Mouse (Mus musculus): ENCODE measurements around the gene Epb41l2.
A peak's percentile ranks its signal among the peaks of the same experiment; 100 is the strongest.

Epb41l2 gene

DNA sequence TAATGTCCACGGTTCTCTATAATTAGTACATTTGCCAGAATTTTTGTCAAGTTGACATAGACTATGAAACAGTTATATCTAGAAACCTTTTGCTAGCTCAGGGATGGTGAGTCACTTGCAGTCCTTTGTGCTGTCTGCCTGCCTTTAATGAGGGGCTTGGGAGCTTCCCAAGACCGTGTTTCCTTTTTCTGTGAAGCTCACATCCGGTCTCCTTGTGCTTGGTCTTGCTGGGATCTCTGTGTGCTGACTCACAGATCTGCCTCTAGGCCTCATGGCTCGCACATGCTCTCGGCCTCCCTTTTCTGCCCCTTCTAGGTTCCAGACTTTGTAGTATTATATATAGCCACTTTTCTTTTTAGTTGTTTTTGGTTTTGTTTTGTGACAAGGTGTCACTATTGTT is 160.8 kb downstream of the Epb41l2 start:
- DNase-seq = peak; percentile 94

DNA sequence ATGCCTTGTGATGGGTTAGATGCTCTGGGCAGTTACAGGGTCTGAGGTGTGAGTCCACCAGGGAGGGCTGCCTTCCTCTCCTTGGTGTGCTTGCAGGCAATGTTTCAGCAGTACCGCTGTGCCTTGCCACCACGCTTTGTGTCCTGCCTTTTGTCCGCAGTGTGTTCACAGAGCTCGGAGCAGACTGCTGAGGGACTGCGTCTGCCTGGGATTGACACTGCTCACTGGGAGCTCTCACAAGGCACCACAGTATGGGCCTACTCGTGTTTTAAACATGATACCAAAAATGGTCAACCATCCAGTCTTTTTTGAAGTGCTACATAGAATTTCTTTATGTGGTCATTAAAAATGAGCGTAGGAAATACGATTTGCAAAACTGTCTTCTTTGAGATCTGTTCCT is 164.1 kb downstream of the Epb41l2 start:
- peak; percentile 28 for DNase-seq

DNA sequence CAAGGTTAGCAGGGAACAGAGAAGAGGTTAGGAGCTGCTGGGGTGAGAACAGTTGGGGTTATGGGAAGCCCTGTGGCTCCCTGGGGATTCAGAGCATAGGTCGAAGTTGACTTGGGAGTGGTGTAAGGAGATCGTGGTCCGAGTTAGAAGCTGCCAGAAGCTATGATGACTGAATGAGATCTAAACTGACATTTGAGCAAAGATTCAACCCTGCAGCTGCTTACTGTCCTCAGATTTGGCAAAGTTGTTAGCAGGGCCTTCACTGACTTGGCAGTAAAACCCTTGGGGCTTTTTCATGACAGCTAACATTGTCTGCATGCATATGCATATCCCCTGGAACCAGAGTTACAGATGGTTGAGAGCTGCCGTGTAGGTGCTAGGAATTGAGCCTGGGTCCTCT is 166.6 kb downstream of the Epb41l2 start:
- peak; percentile 80 for DNase-seq

DNA sequence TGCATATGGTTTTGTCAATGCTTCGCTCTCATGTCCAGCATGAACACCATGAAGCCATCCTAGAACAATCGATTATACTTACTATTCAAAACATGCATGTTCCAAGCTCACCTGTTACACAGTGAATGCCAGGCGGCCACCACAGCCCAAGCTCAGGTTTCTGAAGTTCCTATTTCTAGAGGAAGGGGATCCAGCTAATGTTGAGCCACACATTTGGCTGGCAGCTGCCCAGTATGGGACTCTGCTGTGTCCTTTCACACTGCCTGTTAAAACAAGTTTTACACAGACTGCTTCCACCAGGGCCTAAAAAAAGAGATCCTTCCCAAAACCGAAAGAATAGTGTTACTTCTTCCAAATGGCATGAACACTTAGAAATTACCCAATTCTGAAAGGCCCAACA is 167.0 kb downstream of the Epb41l2 start:
- peak; percentile 76 for DNase-seq

DNA sequence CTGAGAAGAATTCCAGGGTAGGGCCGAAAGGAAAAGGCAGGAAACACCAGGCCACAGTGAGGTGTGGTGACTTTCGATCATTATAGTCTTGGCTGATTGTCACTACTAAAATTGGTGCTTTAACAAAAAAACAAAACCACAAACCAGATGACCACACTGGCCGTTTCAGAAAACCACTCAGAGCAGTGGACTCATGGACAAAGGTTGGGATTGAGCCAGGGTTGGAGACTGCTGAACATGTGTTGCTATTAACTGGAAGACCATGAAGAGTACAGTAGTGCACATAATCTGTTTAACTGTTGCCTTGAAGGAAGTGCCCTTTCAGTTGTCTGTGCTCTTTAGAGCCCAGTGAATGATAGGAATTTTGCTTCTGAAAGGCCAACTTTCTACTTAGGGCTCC is 167.5 kb downstream of the Epb41l2 start:
- peak; percentile 93 for DNase-seq

DNA sequence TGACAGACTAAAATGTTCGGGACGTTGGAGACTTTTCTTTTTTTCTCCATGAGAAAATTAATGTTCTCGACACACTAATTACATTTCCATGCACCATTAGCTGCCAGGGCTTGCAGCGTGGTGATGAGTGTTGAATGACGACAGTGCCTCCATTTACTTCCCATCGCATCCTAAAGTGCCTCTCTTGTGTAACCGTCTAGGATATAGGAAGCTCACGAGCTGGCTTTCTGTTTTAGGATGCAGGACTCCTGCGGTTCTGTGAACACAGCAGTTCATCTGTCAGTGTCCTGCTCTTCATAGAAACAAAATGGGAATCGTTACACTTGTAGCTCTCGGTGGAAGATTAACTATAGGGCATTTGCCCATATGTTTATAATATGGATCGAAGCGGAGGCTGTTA is 171.7 kb downstream of the Epb41l2 start:
- DNase-seq = peak; percentile 58

DNA sequence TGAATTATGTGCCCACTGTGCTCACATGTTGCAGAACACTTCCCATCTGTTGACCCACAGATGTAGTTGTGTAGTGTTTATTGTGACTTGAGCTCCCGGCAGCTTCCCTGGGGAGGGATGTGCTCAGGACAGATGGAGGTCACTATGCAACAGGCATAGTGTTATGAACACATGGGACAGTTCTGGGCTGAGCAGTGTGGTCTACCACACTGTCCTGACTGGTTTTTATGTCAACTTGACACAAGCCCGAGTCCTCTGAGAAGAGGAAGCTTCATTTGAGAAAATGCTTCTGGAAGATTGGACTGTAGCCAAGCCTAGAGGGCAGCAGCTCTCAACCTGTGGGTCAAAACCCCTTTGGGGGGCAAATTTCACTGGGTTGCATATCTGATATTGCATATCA is 173.5 kb downstream of the Epb41l2 start:
- DNase-seq = peak; percentile 61

DNA sequence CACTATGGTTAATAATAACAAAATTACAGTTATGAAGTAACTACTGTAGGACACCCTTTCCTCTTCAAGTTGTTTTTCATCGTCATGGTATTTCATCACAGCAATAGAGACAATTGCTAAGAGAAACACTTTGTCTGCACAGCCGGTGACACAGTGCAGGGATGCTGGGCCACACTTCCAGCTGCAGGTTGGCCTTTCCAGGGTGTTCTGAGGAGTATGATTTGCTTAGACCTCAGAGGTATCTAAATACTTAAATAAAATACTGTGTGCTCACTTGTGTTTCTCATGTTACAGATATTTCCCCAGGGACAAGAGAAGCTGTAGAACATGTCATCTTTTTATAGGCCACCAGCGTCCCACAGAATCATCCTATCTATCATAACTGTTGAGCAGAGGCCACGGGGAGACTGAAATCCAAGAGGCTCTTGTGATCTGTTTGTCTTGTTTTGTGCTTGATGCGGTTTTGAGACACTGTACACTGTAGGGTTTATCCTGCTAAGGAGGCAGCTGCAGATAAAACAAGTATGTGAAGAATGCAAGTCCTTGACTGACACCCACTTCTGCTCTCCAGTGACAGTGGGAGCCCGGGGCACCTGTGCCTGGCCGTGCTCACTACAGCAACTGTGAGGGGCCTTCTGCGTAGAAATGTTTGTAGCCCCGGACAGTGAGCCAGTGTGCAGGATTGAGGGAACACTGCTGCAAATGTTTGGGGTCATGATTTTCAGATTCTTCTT is 174.1 kb downstream of the Epb41l2 start:
- peak; percentile 48 for DNase-seq

DNA sequence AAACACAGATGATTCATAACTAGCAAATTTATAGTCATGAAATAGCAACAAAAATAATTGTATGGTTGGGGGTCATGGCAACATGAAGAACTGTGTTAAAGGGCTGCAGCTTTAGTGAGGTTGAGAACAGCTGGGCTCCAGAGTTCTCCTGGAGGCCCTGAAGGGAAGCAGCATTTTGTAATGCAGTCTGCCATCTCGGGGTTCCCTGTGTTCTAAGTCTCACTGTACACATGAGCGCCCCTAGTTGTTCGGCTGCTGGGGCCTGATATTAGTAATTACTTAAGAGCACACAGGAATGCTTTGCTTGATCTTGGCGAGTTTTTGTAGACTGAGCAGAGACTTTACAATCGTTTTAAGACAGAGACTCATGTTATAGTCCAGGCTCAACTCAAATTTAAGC is 174.9 kb downstream of the Epb41l2 start:
- peak; percentile 5 for DNase-seq

DNA sequence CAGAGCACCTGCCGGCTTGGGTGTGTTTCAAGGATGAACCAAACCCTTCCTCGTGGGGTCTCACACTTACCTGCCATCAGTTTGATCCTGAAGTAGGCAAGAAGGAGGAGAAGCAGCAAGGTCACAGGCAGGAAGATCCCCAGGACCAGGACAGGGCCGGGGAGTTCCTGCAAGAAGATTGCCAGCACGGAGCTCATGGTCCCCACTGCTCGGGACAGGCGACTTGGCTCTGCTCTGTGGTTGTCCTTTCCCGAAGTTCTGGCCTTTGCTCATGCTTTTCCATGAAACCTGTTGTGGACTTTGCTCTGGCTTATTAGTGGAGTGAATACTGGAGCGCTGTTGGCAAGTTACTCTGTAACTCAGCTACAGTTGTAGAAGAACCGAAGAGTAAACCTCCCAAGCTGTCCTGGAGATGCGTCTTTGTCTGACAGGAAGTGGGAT is 176.3 kb downstream of the Epb41l2 start, which contains the start of gene Smlr1:
Gene Smlr1, minus strand, starts transcription at position 377 of the 441 bp plus-strand sequence.
- peak; percentile 82 for DNase-seq

DNA sequence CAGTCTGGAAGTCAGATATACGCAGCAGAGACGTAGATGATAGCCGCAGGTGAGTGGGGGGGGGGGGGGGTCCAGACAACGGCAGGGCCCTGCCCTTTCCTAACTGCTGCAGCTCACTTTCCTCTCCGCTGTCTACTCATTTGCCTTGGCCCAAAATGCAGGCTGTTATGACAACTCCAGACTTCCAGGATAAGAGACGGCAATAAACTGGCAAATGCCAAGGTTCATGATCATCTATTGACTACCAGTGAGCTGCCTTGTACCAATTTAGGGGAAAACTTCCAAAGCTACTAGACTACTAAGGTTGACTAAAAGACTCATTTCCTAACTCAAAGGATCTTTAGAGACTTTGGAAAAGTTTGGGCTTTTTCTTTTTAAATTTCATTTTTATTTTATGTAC is 177.0 kb downstream of the Epb41l2 start:
- DNase-seq = peak; percentile 27

DNA sequence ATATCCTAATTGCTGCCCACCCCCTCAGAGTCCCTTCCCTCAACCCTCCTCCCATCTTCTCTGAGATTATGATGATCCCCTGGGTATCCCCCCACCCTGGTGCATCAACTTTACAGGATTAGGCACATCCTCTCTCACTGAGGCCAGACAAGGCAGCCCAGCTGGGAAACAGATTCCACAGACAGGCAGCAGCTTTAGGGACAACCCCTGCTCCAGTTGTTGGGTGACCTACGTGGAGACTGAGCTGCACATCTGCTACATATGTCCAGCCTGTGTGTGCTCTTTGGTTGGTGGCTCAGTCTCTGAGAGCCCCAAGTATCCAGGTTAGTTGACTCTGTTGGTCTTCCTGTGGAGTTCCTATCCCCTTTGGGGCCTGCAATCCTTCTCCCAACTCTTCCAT is 179.1 kb downstream of the Epb41l2 start:
- DNase-seq = peak; percentile 73

DNA sequence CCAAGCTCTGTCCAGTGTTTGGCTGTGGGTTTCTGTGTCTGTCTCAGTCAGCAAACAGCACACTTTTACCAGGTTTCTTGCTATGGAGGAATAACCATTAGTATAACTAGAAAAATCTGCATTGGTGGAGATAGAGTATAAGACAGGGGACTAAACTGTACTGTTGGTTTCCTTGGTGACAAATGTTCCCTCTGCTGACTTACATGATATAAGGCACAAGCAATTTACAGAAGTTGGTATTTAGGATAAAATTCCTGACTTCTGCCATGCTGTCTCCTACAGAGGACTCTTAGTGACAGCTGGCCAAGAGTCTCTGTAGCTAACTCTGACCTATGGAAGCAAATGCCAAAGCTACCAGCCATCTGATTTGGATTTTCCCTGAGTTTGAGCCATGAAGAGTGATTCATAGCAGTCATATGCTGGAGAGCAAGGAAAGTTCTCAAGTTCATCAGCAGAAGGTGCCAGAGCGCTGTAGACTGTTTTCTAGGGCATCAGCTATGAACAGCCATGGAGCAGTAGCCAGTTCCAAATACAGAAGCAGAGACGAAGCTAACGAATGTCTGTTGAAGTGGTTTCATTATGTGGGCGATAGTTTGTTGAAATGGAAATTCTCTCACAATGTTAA is 179.7 kb downstream of the Epb41l2 start:
- DNase-seq = peak; percentile 91

DNA sequence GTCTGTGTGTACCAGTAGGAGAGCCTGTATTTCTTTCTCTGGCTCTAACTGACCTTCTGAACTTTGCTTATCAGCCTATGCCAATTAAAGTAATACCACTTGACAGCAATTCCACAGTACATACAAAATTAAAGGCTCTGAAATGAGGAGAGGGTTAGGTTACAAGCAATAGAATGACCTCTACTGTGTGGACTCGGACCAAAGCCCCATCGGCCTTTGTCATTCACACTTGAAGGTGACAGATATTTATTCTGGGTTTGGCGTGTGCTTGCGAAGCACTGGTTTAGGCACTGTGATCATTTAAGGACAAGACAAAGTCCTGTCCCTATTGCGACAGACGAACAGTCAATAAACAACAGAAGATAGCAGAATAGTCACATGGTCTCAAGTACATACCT is 180.2 kb downstream of the Epb41l2 start:
- DNase-seq = peak; percentile 91

DNA sequence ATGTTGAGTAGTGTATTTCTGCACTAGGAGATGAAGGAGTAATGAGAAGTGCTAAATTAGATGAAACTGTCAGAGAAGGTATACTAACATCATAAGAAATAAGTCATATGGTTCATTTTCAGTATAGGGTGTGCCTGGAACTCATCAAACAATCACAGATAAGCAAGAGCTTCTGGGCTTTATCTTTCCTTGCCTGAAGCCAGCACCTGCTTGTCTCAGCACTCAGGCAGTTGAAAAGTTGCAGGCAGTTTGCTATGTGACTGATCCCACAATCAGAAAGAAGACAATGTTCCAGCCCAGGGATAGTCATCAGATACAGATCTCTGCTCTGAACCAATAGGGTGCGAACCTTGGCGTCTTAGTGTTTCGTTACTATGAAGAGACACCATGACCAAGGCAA is 181.5 kb downstream of the Epb41l2 start:
- peak; percentile 44 for DNase-seq

DNA sequence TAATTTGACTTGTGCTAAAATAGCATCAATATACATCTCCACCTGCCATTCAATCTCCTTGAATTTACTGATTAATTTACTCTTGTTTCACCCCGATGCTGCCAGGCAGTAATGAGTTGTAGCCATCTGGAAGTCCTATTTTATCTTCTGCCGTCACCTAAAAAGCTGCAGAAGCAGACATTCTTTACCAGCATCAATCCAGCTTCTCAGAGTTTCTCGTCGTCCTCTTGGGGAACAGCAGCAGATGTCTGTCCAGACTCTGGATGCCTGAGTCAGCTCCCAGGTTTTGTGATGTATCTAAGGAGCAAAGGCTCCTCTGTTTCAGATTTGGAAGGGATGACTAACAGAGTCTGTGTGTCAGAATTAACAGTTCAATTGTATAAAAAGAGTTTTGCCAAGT is 193.3 kb downstream of the Epb41l2 start:
- peak; percentile 18 for DNase-seq

DNA sequence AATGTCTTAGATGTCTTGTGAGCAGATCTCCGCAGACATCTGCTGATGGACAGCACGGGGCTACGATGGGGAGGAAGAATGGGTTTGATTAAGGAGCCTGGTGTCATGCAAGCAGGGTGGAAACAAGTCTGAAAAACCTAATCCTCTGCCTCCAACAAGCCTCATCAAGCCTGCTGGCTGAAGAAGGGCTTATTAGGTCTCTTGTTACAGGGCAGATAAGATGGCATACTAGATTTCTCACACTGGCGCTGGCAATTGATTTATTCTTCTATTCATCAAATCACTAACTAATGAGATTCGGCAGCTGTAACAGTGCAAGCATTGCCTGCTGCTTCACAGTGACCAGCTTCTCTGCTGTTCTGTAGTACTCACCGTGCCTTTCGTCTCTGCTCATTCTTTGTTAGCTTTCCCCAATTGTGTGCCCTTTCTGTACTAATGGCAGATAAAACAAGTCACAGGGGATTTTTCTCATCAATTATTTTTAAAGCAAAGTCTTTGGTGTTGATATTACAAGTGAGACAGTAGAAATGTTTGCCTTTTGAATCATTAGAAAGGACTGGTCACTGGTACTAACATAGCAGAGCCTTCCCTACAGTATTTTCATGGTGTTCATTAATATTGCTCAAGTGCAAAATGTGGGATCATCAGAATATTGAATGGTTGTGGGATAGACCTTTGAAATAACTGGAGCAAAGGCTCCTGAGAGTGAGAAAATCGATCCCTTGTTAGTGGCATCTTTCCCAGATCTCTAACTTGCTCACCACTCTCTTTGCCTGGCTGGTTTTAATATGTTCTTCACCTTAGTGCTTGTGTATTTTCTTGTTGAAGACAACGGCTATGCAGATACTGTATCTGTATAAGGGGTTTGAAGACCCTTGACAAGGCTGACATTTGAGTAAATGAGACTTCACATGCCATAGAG is 212.0 kb downstream of the Epb41l2 start:
- no peak for DNase-seq

Data from heart, adult 11 months (tissue).